Mouse (Mus musculus): Measurements from ENCODE around the gene Fam20c. TPM values are rescaled to one million over a fixed set of nuclear protein-coding genes. Genes with fewer than 3 reads are reported as not detected.
A peak's percentile ranks its signal among the peaks of the same experiment; 100 is the strongest.

Fam20c gene
- polyA plus RNA-seq (2012; rRNA removed), result 3.4 and 7.5 TPM in 2 replicates

- no peak within 1 kb of the TSS for H3K27ac ChIP-seq (ENCODE audit: insufficient read depth, low read depth, low read length)
- H3K36me3 ChIP-seq (ENCODE audit: control insufficient read depth, insufficient read depth, low read length), result no peaks in the 10 kb centered on the region
- WGBS, result under 1% methylated on average over 96 of the region's 98 CpGs
- H3K4me3 ChIP-seq (ENCODE audit: low read depth, low read length), result peak within 1 kb of the TSS; percentile 66
- TF ChIP-seq POLR2A (IDR thresholded peaks at IDR 0.05; ENCODE audit: low read depth, low read length) (no peak), CTCF (IDR thresholded peaks at IDR 0.05; ENCODE audit: extremely low read depth, insufficient read length, insufficient replicate concordance, low read depth, low read length) (no peak)
- H3K27me3 ChIP-seq (ENCODE audit: control insufficient read depth, insufficient read depth, low read length), result peaks cover 30% of the 10 kb centered on the region
- H3K4me1 ChIP-seq (ENCODE audit: control insufficient read depth, insufficient read depth, insufficient read length, low read length), result peaks cover 10% of the 10 kb centered on the region; the same call in 1 of the 2 replicates
Observed at GRCm38 (mm10) chr5:138754303-138755120, at the start of gene Fam20c. Fam20c (plus strand) TSS chr5:138754514.

- no peak overlapping the region for H3K4me3 ChIP-seq (ENCODE audit: low read depth, low read length)
- H3K4me1 ChIP-seq (ENCODE audit: control insufficient read depth, insufficient read depth, insufficient read length, low read length), result peaks cover 7% of the 10 kb centered on the region; the same call in 1 of the 2 replicates
- H3K27me3 ChIP-seq (ENCODE audit: control insufficient read depth, insufficient read depth, low read length), result no peaks in the 10 kb centered on the region
- TF ChIP-seq CTCF (IDR thresholded peaks at IDR 0.05; ENCODE audit: extremely low read depth, insufficient read length, insufficient replicate concordance, low read depth, low read length) (no peak), POLR2A (IDR thresholded peaks at IDR 0.05; ENCODE audit: low read depth, low read length) (no peak)
- no peak overlapping the region for H3K27ac ChIP-seq (ENCODE audit: insufficient read depth, low read depth, low read length)
- no peaks in the 10 kb centered on the region for H3K36me3 ChIP-seq (ENCODE audit: control insufficient read depth, insufficient read depth, low read length)
Observed at GRCm38 (mm10) chr5:138707367-138707766, 46.9 kb upstream of the Fam20c start.

- H3K4me1 ChIP-seq (ENCODE audit: control insufficient read depth, insufficient read depth, insufficient read length, low read length), result peaks cover 7% of the 10 kb centered on the region; the same call in 1 of the 2 replicates
- TF ChIP-seq CTCF (IDR thresholded peaks at IDR 0.05; ENCODE audit: extremely low read depth, insufficient read length, insufficient replicate concordance, low read depth, low read length) (no peak), POLR2A (IDR thresholded peaks at IDR 0.05; ENCODE audit: low read depth, low read length) (no peak)
Observed at GRCm38 (mm10) chr5:138708591-138708990, 45.7 kb upstream of the Fam20c start.

GRCm38 (mm10) chr5:138715561-138716095, 38.7 kb upstream of the Fam20c start:
- Histone ChIP-seq H3K36me3 (ENCODE audit: control insufficient read depth, insufficient read depth, low read length) (no peaks in the 10 kb centered on the region), H3K4me3 (ENCODE audit: low read depth, low read length) (no peak overlapping the region), H3K4me1 (ENCODE audit: control insufficient read depth, insufficient read depth, insufficient read length, low read length) (no peaks in the 10 kb centered on the region), H3K27ac (ENCODE audit: insufficient read depth, low read depth, low read length) (no peak overlapping the region), H3K27me3 (ENCODE audit: control insufficient read depth, insufficient read depth, low read length) (no peaks in the 10 kb centered on the region)
- no peak for TF ChIP-seq POLR2A (IDR thresholded peaks at IDR 0.05; ENCODE audit: low read depth, low read length)
- TF ChIP-seq CTCF (IDR thresholded peaks at IDR 0.05; ENCODE audit: extremely low read depth, insufficient read length, insufficient replicate concordance, low read depth, low read length), result no peak
- 49% methylated on average over 14 of the region's 14 CpGs for WGBS

More at GRCm38 (mm10) chr5:138708591-138708990, 45.7 kb upstream of the Fam20c start:
- no peak overlapping the region for H3K27ac ChIP-seq (ENCODE audit: insufficient read depth, low read depth, low read length)
- H3K36me3 ChIP-seq (ENCODE audit: control insufficient read depth, insufficient read depth, low read length), result no peaks in the 10 kb centered on the region
- H3K27me3 ChIP-seq (ENCODE audit: control insufficient read depth, insufficient read depth, low read length), result no peaks in the 10 kb centered on the region
- H3K4me3 ChIP-seq (ENCODE audit: low read depth, low read length), result no peak overlapping the region

- TF ChIP-seq POLR2A (IDR thresholded peaks at IDR 0.05; ENCODE audit: low read depth, low read length) (no peak), CTCF (IDR thresholded peaks at IDR 0.05; ENCODE audit: extremely low read depth, insufficient read length, insufficient replicate concordance, low read depth, low read length) (no peak)
- no peak overlapping the region for H3K4me3 ChIP-seq (ENCODE audit: low read depth, low read length)
- no peaks in the 10 kb centered on the region for H3K36me3 ChIP-seq (ENCODE audit: control insufficient read depth, insufficient read depth, low read length)
- H3K27me3 ChIP-seq (ENCODE audit: control insufficient read depth, insufficient read depth, low read length), result no peaks in the 10 kb centered on the region
- WGBS, result 65% methylated on average over 13 of the region's 13 CpGs
- no peaks in the 10 kb centered on the region for H3K4me1 ChIP-seq (ENCODE audit: control insufficient read depth, insufficient read depth, insufficient read length, low read length)
- no peak overlapping the region for H3K27ac ChIP-seq (ENCODE audit: insufficient read depth, low read depth, low read length)
Observed at GRCm38 (mm10) chr5:138720329-138721190, 33.8 kb upstream of the Fam20c start.

- H3K27me3 ChIP-seq (ENCODE audit: control insufficient read depth, insufficient read depth, low read length), result no peaks in the 10 kb centered on the region
- TF ChIP-seq CTCF (IDR thresholded peaks at IDR 0.05; ENCODE audit: extremely low read depth, insufficient read length, insufficient replicate concordance, low read depth, low read length), result no peak
- TF ChIP-seq POLR2A (IDR thresholded peaks at IDR 0.05; ENCODE audit: low read depth, low read length), result no peak
- no peaks in the 10 kb centered on the region for H3K4me1 ChIP-seq (ENCODE audit: control insufficient read depth, insufficient read depth, insufficient read length, low read length)
- no peaks in the 10 kb centered on the region for H3K36me3 ChIP-seq (ENCODE audit: control insufficient read depth, insufficient read depth, low read length)
- H3K4me3 ChIP-seq (ENCODE audit: low read depth, low read length), result no peak overlapping the region
- WGBS, result 89% methylated on average over 5 of the region's 5 CpGs
- no peak overlapping the region for H3K27ac ChIP-seq (ENCODE audit: insufficient read depth, low read depth, low read length)
Observed at GRCm38 (mm10) chr5:138724417-138724816, 29.9 kb upstream of the Fam20c start.

Measured in small intestine, adult 2 months (tissue).